Mouse (Mus musculus): ENCODE measurements around the gene Washc3. TPM values are rescaled to one million over a fixed set of nuclear protein-coding genes. Genes with fewer than 3 reads are reported as not detected.

Washc3 gene
- total RNA-seq, 2 experiments from 2014 or later = 20.1 to 23.0 TPM

DNA sequence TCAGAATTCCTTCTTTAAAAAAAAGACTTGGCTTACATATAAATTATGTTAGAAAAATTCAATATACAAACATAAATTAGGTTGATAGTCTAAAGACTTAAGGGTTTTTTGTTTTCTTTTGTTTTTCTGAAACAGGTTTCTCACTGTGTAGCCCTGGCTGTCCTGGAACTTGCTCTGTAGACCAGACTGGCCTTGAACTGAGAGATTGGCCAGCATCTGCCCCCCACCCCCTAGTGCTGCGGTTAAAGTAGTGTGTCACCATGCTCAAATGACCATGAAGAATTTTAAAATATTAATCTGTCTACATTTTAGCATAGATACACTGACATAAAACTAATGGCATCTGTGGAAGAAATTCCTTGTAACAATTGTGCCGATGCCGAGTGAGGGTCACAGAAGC lies 17.3 kb downstream of the Washc3 start:
- H3K27ac ChIP-seq = no peak overlapping the region
- no peak overlapping the region for H3K4me3 ChIP-seq
- DNase-seq (ENCODE audit: extremely low spot score in 1 of 2, low spot score in 2 of 2) = no peak
- intact Hi-C loops (cut with DNase I) = no loop called here
- no peak for TF ChIP-seq CTCF (IDR thresholded peaks at IDR 0.05)

DNA sequence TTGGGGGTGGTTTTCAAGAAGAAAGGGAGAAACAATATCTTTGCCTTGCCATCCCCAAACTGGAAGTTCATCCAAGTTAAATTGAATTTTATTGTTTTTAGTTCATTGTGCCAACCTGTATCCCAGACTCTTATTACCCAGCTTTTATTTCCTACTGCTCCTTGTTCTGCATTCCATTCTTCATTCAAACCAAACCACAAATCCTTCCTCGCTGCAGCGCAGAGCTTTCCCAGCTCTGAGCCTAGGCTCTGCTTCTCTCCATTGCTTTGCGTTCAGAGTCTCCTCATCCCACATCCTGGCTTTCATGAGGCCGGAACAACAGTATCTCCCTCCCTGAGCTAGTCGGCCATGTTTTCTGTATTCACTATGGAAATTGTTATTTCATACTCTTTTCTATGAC lies 20.8 kb downstream of the Washc3 start:
- TF ChIP-seq CTCF (IDR thresholded peaks at IDR 0.05) = no peak
- H3K27ac ChIP-seq = no peak overlapping the region
- intact Hi-C loops (cut with DNase I) = no loop called here
- no peak overlapping the region for H3K4me3 ChIP-seq
- DNase-seq (ENCODE audit: extremely low spot score in 1 of 2, low spot score in 2 of 2) = no peak

DNA sequence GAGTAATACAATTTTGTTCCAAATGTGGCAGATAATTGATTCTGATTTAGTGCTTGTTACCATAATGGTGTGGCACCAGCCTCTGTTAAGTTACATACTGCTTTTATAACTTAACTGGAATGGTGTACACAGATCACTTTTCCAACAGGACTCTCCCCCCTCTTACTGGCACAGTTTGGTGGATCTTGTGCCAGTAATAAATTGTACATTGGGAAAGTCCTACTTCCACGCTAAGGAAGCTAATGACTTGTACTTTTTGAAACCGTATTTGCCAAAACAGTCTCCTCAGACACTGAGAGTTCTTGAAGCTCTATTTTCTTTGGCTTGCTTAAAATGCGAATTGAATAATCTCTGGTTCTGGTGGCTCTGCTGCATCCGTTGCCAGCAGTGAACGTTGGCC lies 24.5 kb downstream of the Washc3 start:
- no peak overlapping the region for H3K4me3 ChIP-seq
- no peak overlapping the region for H3K27ac ChIP-seq
- intact Hi-C loops (cut with DNase I) = loop anchor here (5.0 kb wide), 1 partner anchor 843 kb away; no protein-coding TSS in a partner anchor
- no peak for TF ChIP-seq CTCF (IDR thresholded peaks at IDR 0.05)
- DNase-seq (ENCODE audit: extremely low spot score in 1 of 2, low spot score in 2 of 2) = no peak

DNA sequence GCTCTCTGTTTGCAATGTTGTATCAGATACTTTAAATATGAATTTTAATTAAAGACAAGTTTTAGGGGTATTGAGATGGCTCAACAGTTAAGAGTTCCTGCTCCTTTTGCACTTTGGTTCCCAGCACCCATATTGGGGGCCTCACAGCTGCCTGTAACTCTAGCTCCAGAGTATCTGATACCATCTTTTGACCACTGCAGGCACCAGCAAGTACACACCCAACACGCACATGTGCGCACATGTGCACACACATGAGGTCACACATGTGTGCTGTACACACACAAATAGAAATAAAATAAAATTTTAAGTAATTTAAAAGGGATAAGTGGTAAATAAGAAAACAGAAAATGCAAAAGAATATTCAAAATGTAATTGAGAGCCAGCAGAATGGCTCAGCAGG lies 27.1 kb downstream of the Washc3 start:
- Histone ChIP-seq H3K27ac (no peak overlapping the region), H3K4me3 (no peak overlapping the region)
- no peak for TF ChIP-seq CTCF (IDR thresholded peaks at IDR 0.05)
- DNase-seq (ENCODE audit: extremely low spot score in 1 of 2, low spot score in 2 of 2) = no peak
- intact Hi-C loops (cut with DNase I) = loop anchor here (5.0 kb wide), 1 partner anchor 846 kb away; no protein-coding TSS in a partner anchor

DNA sequence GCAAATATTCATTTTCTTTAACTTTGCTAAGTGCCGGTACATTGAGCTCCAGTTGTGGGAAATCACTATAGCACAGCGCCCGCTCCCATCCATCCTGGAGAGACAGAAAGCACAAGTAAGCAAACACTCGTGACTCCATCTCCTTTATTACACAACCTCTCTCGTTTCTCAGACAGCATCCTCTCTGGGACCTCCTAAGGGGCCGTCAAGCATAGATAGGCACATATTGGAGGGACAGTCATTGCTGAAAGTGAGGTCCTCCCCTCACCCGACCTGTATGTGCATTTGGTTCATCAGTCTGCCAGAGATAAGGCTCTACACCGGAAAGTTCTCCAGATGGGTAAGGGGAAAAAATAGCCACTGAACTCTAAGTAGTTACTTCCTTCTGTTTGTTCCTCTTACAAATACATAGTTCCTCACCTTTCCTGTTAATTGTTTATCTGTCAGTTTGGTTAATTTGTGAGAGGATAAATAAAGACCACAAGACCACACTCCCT lies 27.7 kb downstream of the Washc3 start:
- no peak for TF ChIP-seq CTCF (IDR thresholded peaks at IDR 0.05)
- intact Hi-C loops (cut with DNase I) = loop anchor here (5.0 kb wide), 1 partner anchor 846 kb away; no protein-coding TSS in a partner anchor
- DNase-seq (ENCODE audit: extremely low spot score in 1 of 2, low spot score in 2 of 2) = no peak
- no peak overlapping the region for H3K4me3 ChIP-seq
- H3K27ac ChIP-seq = no peak overlapping the region

DNA sequence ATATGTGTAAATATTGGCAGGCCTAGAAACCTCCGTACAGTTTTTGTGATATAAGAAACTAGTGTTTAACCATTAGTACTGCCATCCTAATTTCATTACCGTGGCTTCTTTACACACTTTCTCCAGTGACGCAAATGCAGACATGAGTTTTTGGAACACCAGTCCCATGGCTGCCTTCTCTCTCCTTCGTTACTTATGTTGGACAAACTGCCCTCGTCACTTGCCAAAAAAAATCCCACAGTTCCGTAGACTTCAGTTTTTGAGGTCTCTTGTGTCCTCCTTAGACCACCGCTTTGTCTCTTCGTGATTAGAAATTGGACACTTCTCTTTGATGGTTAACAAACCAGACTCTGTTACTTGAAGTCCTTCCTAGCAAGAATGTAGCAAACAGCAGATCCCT lies 30.8 kb downstream of the Washc3 start:
- Histone ChIP-seq H3K4me3 (no peak overlapping the region), H3K27ac (no peak overlapping the region)
- no peak for DNase-seq (ENCODE audit: extremely low spot score in 1 of 2, low spot score in 2 of 2)
- TF ChIP-seq CTCF (IDR thresholded peaks at IDR 0.05) = no peak
- intact Hi-C loops (cut with DNase I) = no loop called here

DNA sequence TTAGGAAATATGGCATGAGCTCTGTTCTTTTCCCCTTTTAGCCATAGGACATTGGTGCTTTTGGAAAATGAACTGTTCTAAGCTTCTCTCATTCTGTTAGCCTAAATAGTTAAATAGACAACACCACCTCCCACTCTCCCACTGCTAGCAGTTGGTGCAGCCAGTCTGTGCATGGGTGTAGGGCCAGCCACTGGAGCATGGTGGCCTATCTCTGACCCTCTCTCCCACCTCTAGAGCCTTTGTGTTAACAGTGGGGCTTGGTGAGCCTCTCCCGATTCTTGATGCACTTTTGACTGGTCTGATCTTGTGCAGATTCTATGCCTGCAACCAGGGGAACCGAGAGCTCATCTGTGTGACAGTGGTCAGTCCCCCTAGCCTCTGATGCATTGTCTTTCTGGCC lies 31.9 kb downstream of the Washc3 start:
- no peak for TF ChIP-seq CTCF (IDR thresholded peaks at IDR 0.05)
- DNase-seq (ENCODE audit: extremely low spot score in 1 of 2, low spot score in 2 of 2) = no peak
- intact Hi-C loops (cut with DNase I) = no loop called here
- Histone ChIP-seq H3K4me3 (no peak overlapping the region), H3K27ac (no peak overlapping the region)

DNA sequence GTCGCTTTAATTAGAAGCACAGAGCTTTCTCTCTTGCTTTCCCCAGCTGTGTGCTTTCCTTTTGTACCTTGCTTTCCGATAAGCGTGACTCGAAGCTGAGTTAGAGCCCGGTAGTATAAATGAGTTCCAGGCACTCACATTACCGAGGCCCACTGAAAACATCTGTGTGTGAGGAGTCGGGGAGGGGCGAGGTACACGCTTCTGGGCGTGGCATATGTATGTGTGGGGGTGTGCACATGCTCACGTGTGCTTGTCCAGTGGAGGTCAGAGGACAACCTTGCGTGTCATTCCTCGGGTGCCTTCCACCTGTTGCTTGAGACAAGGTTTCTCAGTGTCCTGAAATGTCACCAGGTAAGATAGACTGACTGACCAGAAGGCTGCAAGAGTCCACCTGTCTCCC lies 43.8 kb downstream of the Washc3 start:
- Histone ChIP-seq H3K27ac (no peak overlapping the region), H3K4me3 (no peak overlapping the region)
- intact Hi-C loops (cut with DNase I) = no loop called here
- DNase-seq (ENCODE audit: extremely low spot score in 1 of 2, low spot score in 2 of 2) = no peak
- no peak for TF ChIP-seq CTCF (IDR thresholded peaks at IDR 0.05)

DNA sequence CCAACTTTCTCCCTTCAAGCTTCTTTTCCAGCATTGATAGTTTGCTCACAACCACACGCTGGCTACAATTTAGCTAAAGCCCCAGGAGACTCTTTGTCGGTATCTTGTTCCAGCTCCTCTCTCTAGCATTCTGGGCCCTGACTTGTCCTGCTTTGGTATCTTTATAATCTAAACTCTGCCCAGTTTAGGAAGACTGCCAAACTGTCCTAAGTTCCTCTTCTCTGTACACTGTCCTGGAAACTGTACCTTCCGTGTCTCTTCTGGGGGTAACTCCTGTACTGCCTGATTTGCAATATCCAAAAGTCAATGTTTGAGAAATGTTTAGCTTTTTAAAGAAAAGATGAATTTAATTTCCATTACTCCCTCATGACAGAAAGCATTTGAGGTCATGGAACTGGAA lies 49.4 kb downstream of the Washc3 start:
- no peak for TF ChIP-seq CTCF (IDR thresholded peaks at IDR 0.05)
- H3K4me3 ChIP-seq = no peak overlapping the region
- intact Hi-C loops (cut with DNase I) = no loop called here
- no peak for DNase-seq (ENCODE audit: extremely low spot score in 1 of 2, low spot score in 2 of 2)
- no peak overlapping the region for H3K27ac ChIP-seq

DNA sequence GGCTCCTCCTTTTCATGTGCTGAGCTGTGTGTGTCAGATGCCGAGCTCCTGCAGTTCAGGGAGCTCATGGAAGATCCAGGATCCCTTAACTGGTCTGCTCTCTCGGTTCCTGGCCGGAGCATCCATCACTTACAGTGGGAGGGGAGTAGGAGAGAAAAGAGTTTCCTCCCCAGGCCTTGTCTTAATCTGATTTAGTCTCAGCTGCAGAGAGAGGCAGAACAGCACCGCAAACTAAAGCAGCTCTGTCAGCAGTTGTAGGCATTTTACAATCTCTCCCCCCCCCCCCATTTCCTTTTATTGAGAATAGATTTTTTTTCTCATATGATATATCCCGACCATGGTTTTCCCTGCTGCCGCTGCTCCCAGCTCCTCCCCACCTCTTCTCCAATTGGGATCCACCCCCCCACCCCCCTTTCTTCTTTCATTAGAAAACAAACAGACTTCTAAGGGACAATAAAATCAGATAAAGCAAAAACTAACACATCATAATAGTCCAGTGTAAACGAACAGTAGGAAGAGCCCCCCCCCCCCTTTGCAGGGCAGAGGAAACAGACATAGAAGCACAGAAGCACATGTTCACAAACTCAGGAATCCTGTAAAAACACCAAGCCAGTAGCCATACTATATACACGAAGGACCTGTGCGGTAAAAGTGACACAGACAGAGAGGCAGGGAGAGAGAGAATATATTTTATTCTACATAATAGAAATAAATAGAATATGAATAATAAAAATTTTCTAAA lies 51.4 kb downstream of the Washc3 start:
- Histone ChIP-seq H3K4me3 (no peak overlapping the region), H3K27ac (no peak overlapping the region)
- intact Hi-C loops (cut with DNase I) = no loop called here
- no peak for TF ChIP-seq CTCF (IDR thresholded peaks at IDR 0.05)
- no peak for DNase-seq (ENCODE audit: extremely low spot score in 1 of 2, low spot score in 2 of 2)

DNA sequence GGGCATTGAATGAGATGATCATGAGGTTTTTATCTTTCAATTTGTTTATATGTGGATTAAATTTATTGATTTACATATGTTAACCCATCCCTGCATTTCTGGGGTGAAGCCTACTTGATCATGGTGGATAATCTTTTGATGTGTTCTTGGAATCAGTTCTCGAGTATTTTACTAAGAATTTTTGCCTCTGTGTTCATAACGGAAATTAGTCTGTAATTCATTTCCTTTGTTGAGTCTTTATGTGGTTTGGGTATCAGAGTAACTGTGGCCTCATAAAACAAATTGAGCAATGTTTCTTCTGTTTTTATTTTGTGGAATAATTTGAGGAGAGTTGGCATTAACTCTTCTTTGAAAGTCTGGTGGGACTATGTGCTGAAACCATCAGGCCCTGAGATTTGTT lies 54.7 kb downstream of the Washc3 start:
- H3K4me3 ChIP-seq = no peak overlapping the region
- DNase-seq (ENCODE audit: extremely low spot score in 1 of 2, low spot score in 2 of 2) = no peak
- H3K27ac ChIP-seq = no peak overlapping the region
- intact Hi-C loops (cut with DNase I) = no loop called here
- no peak for TF ChIP-seq CTCF (IDR thresholded peaks at IDR 0.05)

DNA sequence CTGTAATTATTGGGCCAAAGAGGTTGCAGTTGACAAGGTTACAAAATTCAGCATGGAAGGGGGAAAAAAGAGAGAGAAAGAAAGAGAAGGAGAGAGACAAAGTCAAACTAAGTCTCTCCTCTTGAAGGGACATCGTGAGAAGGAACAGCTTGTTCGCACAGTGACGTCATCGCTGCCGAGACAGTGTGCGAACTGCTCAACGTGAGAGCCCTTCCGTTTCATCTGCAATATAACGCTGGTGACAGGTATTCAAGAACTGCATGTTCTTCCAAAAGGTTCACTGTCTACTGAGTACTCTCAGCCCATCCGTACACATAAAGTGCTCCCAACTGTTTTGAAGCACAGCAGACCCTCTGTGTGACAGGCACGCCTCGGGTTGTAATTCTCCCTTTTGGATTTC lies 59.4 kb downstream of the Washc3 start:
- H3K4me3 ChIP-seq = no peak overlapping the region
- intact Hi-C loops (cut with DNase I) = no loop called here
- TF ChIP-seq CTCF (IDR thresholded peaks at IDR 0.05) = no peak
- no peak for DNase-seq (ENCODE audit: extremely low spot score in 1 of 2, low spot score in 2 of 2)
- H3K27ac ChIP-seq = no peak overlapping the region

DNA sequence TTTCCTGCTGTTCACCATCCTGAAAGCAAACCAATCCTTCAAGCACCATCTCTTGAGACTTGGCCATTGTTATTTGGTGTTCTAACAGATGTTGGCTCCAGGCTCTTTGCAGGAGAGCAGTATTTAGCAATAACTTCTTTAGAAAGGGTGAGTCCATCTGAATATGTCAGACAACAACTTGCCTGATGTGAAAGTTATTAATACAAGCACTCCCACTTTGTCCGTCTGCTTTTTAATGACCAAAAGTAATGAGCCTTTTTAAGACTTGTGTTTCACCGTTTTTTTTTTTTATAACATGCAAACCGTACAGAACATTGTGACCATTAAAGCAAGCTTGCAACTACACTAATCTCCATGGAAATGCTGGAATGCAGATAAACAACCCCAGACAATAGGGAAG lies 60.3 kb downstream of the Washc3 start:
- no peak overlapping the region for H3K27ac ChIP-seq
- no peak overlapping the region for H3K4me3 ChIP-seq
- TF ChIP-seq CTCF (IDR thresholded peaks at IDR 0.05) = no peak
- no peak for DNase-seq (ENCODE audit: extremely low spot score in 1 of 2, low spot score in 2 of 2)
- intact Hi-C loops (cut with DNase I) = no loop called here

Data from left cerebral cortex, adult 2 months (tissue).